Mouse (Mus musculus) kidney, adult 11 months (tissue): ENCODE data around the gene Olfr464.
"Not testable (repeated sequence)": the region's sequence is repeated elsewhere in the genome, so short reads cannot be mapped to it uniquely, and the experiment has no call there.

Experiments used
- DNase-seq: peaks from one replicate; pipeline ENCODE4 v3.0.0; 2022

Gene Olfr464

GRCm38 (mm10) chr11:87920966-87921365 is at the start of gene Olfr464:
Olfr464 (minus strand) TSS chr11:87920967.
- DNase-seq = no peak

- no peak for DNase-seq
Measured at GRCm38 (mm10) chr11:87968356-87969122, 47.8 kb upstream of the Olfr464 start.

GRCm38 (mm10) chr11:87967692-87968289 is 47.0 kb upstream of the Olfr464 start:
- DNase-seq = peak; percentile 80

- no peak for DNase-seq
Measured at GRCm38 (mm10) chr11:87966214-87966613, 45.4 kb upstream of the Olfr464 start.

GRCm38 (mm10) chr11:87965293-87965692 is 44.5 kb upstream of the Olfr464 start:
- DNase-seq = no peak

- no peak for DNase-seq
Measured at GRCm38 (mm10) chr11:87957066-87957465, 36.3 kb upstream of the Olfr464 start.

GRCm38 (mm10) chr11:87955144-87955543 is 34.4 kb upstream of the Olfr464 start:
- DNase-seq = no peak

GRCm38 (mm10) chr11:87949990-87950389 is 29.2 kb upstream of the Olfr464 start:
- DNase-seq = no peak

GRCm38 (mm10) chr11:87935467-87935866 is 14.7 kb upstream of the Olfr464 start:
- no peak for DNase-seq

- no peak for DNase-seq
Measured at GRCm38 (mm10) chr11:87933731-87934130, 13.0 kb upstream of the Olfr464 start.

- DNase-seq = no peak
Measured at GRCm38 (mm10) chr11:87930348-87930747, 9.6 kb upstream of the Olfr464 start.

- DNase-seq = no peak
Measured at GRCm38 (mm10) chr11:87920301-87920700, 466 bp downstream of the Olfr464 start.

- DNase-seq = no peak
Measured at GRCm38 (mm10) chr11:87916005-87916404, 4.8 kb downstream of the Olfr464 start.

- no peak for DNase-seq
Measured at GRCm38 (mm10) chr11:87904331-87904730, 16.4 kb downstream of the Olfr464 start.

GRCm38 (mm10) chr11:87897287-87897686 is 23.5 kb downstream of the Olfr464 start, which contains the start of gene Olfr463:
Olfr463 (minus strand) TSS chr11:87897387.
- no peak for DNase-seq

- no peak for DNase-seq
Measured at GRCm38 (mm10) chr11:87892168-87892567, 28.6 kb downstream of the Olfr464 start, which contains the start of gene Olfr462. Olfr462 (minus strand) TSS chr11:87892268.

GRCm38 (mm10) chr11:87884856-87885255 is 35.9 kb downstream of the Olfr464 start:
- no peak for DNase-seq

- DNase-seq = no peak
Measured at GRCm38 (mm10) chr11:87883493-87883892, 37.3 kb downstream of the Olfr464 start.

GRCm38 (mm10) chr11:87881714-87882113 is 39.1 kb downstream of the Olfr464 start:
- no peak for DNase-seq

- no peak for DNase-seq
Measured at GRCm38 (mm10) chr11:87879826-87880225, 40.9 kb downstream of the Olfr464 start.

- no peak for DNase-seq
Measured at GRCm38 (mm10) chr11:87875436-87875835, 45.3 kb downstream of the Olfr464 start, which contains the start of gene Epx. Epx (minus strand) TSS chr11:87875536.

- no peak for DNase-seq
Measured at GRCm38 (mm10) chr11:87871766-87872165, 49.0 kb downstream of the Olfr464 start.

GRCm38 (mm10) chr11:87870096-87870495 is 50.7 kb downstream of the Olfr464 start:
- no peak for DNase-seq

- not testable (repeated sequence) for DNase-seq
Measured at GRCm38 (mm10) chr11:87866891-87867290, 53.9 kb downstream of the Olfr464 start.
